Mouse (Mus musculus): ENCODE results near the gene Alkal2. TPM values are rescaled to one million over a fixed set of nuclear protein-coding genes. Genes with fewer than 3 reads are reported as not detected.

Alkal2 gene
- polyA plus RNA-seq, 1 experiment from 2014 or later: 0.47 TPM

DNA sequence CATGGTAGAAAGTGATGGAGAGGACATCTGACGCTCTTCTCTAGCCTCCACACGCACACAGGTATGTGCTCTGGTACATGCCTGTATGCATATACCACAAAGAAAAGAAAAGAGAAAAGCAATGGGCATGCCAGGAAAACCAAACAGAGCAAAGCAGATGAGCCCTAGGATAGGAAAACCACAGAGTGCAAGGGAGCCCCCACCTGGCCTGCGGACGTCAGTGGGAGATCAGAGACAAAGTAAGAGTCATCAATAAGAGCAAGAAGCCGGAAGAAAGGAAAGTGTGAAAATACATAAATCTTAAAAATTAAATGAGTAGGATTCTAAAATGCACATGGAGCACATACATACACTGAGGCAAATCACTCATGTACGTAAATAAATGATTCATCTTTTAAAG, 4.7 kb upstream of the Alkal2 start:
- Histone ChIP-seq H3K36me3 (ENCODE audit: control insufficient read depth, insufficient read depth, low read length) (no peaks in the 10 kb centered on the region), H3K27me3 (ENCODE audit: control insufficient read depth, insufficient read depth, low read length) (peaks cover 26% of the 10 kb centered on the region), H3K4me2 (ENCODE audit: low read depth, severe bottlenecking) (no peak overlapping the region), H3K9ac (ENCODE audit: low read length) (no peak overlapping the region), H3K27ac (replicated peaks; ENCODE audit: low read depth, low read length) (no peak overlapping the region), H3K4me3 (ENCODE audit: low read depth, low read length) (no peak overlapping the region), H3K9me3 (ENCODE audit: control insufficient read depth, low read length) (no peaks in the 10 kb centered on the region), H3K4me1 (ENCODE audit: control insufficient read depth, insufficient read depth, low read length) (peaks cover 3% of the 10 kb centered on the region; the same call in 1 of the 2 replicates)
- ATAC-seq (ENCODE audit: insufficient number of reproducible peaks, low FRiP score, low TSS enrichment, low read depth): no peak
- DNase-seq (ENCODE audit: low spot score): no peak
- 67% methylated on average over 6 of the region's 6 CpGs for WGBS

DNA sequence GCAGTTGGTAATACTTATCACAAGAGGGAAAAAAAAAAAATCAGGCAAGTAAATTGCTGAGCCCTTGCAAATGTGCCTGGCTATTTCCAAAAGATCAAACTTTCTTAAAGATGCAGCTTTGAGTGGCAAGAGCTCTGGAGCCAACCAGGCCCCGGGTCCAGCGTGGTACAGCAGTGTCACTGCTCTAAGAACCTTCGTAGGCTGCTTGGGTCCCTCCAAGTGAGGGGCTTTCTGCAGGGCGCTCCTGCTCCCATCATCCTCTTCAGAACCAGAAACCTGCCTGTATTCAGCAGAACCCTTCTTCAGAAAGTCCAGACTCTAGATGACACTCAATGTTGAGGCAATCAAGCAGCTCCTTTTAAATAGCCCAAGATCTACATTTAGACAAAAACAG, 533 bp upstream of the Alkal2 start:
- DNase-seq (ENCODE audit: low spot score) (no peak), ATAC-seq (ENCODE audit: insufficient number of reproducible peaks, low FRiP score, low TSS enrichment, low read depth) (no peak)
- H3K9me3 ChIP-seq (ENCODE audit: control insufficient read depth, low read length): no peaks in the 10 kb centered on the region
- no peak overlapping the region for H3K27ac ChIP-seq (replicated peaks; ENCODE audit: low read depth, low read length)
- no peaks in the 10 kb centered on the region for H3K36me3 ChIP-seq (ENCODE audit: control insufficient read depth, insufficient read depth, low read length)
- peaks cover 39% of the 10 kb centered on the region for H3K27me3 ChIP-seq (ENCODE audit: control insufficient read depth, insufficient read depth, low read length)
- peak overlapping the region; percentile 40 for H3K4me3 ChIP-seq (ENCODE audit: low read depth, low read length)
- H3K4me2 ChIP-seq (ENCODE audit: low read depth, severe bottlenecking): peak overlapping the region; percentile 93
- WGBS: 25% methylated on average over 4 of the region's 4 CpGs
- peaks cover 6% of the 10 kb centered on the region; the same call in 1 of the 2 replicates for H3K4me1 ChIP-seq (ENCODE audit: control insufficient read depth, insufficient read depth, low read length)
- H3K9ac ChIP-seq (ENCODE audit: low read length): no peak overlapping the region

DNA sequence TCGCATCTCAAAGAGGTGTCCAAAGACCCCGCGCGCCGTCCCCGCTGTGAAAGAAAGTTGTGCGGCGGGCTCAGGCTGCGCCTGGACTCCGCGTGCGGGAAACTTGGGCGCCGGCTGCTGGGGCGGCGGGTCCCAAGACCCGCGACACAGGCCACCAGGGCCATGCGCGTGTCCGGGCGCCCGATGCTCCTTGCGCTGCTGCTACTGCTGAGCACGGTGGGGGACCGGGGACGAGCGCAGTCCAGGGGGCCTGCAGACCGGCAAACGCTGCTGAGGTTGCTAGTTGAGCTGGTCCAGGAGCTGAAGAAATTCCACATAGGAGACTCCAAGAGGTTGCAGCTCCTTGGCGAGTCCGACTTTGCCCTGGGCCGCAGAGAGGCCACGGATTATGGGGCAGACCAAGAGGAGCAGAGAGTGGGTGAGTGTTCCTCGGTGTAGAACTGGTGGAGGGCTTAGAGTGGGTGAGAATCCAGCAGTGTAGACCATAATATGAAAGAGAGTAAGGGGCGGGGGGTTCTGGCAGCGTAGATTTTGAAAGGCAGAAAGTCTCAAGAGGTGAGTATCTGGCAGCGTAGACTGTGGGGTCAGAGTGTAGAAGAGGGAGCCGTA, 604 bp downstream of the Alkal2 start:
- peak overlapping the region; percentile 93 for H3K4me2 ChIP-seq (ENCODE audit: low read depth, severe bottlenecking)
- ATAC-seq (ENCODE audit: insufficient number of reproducible peaks, low FRiP score, low TSS enrichment, low read depth) (peak; percentile 31; the same call in 1 of the 2 replicates), DNase-seq (ENCODE audit: low spot score) (peak; percentile 37)
- 8% methylated on average over 39 of the region's 39 CpGs for WGBS
- no peak overlapping the region for H3K27ac ChIP-seq (replicated peaks; ENCODE audit: low read depth, low read length)
- 0 out of 2 replicates have a peak overlapping the region, but pooled peaks have one; percentile 43 for H3K9ac ChIP-seq (ENCODE audit: low read length)
- H3K36me3 ChIP-seq (ENCODE audit: control insufficient read depth, insufficient read depth, low read length): no peaks in the 10 kb centered on the region
- H3K27me3 ChIP-seq (ENCODE audit: control insufficient read depth, insufficient read depth, low read length): peaks cover 39% of the 10 kb centered on the region
- peak overlapping the region; percentile 40 for H3K4me3 ChIP-seq (ENCODE audit: low read depth, low read length)
- no peaks in the 10 kb centered on the region for H3K9me3 ChIP-seq (ENCODE audit: control insufficient read depth, low read length)
- H3K4me1 ChIP-seq (ENCODE audit: control insufficient read depth, insufficient read depth, low read length): peaks cover 6% of the 10 kb centered on the region; the same call in 1 of the 2 replicates

DNA sequence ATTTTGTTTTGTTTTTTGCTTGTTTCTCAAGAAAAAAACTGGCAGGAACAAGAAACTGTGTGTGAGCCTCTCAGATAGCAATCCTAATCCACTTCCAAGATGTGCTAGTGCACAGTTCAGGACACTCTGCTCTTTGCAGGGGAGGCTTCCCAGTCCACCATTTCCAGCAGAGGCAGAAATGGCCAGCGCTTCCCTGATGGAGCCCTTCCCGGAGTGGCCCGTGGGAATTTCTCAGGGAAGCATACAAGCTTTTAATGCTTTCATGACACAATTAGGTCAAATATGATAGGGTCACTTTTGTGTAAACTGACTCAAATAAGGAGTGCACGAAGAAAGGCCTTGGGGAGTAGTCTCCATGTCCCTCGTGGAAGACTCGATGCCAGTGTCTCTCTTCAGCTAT, 1.8 kb downstream of the Alkal2 start:
- H3K4me3 ChIP-seq (ENCODE audit: low read depth, low read length): no peak overlapping the region
- H3K36me3 ChIP-seq (ENCODE audit: control insufficient read depth, insufficient read depth, low read length): no peaks in the 10 kb centered on the region
- WGBS: 81% methylated on average over 6 of the region's 6 CpGs
- no peak overlapping the region for H3K4me2 ChIP-seq (ENCODE audit: low read depth, severe bottlenecking)
- no peak overlapping the region for H3K27ac ChIP-seq (replicated peaks; ENCODE audit: low read depth, low read length)
- peaks cover 39% of the 10 kb centered on the region for H3K27me3 ChIP-seq (ENCODE audit: control insufficient read depth, insufficient read depth, low read length)
- no peak for ATAC-seq (ENCODE audit: insufficient number of reproducible peaks, low FRiP score, low TSS enrichment, low read depth)
- no peak for DNase-seq (ENCODE audit: low spot score)
- H3K9ac ChIP-seq (ENCODE audit: low read length): no peak overlapping the region
- H3K9me3 ChIP-seq (ENCODE audit: control insufficient read depth, low read length): no peaks in the 10 kb centered on the region
- H3K4me1 ChIP-seq (ENCODE audit: control insufficient read depth, insufficient read depth, low read length): peaks cover 6% of the 10 kb centered on the region; the same call in 1 of the 2 replicates

DNA sequence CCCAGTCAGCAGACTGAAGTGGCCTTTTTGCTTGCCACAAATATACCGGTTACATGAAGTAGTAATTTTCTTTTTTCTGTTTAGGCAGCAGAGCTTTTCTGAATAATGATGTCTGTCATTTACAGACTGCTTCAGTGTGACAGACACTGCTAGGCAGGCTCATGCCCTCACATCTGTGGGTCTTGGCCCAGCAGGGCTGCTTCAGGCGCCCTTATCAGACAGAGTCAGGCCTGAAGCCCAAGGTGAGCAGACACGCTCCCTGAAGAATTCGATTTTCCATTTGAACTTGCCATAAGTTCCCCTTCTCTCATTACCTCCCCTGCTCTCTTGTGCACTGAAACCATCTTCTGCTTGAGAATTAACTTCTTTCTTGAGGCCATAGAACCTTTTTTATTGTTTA, 3.9 kb downstream of the Alkal2 start:
- Histone ChIP-seq H3K36me3 (ENCODE audit: control insufficient read depth, insufficient read depth, low read length) (no peaks in the 10 kb centered on the region), H3K4me3 (ENCODE audit: low read depth, low read length) (no peak overlapping the region), H3K9ac (ENCODE audit: low read length) (no peak overlapping the region), H3K9me3 (ENCODE audit: control insufficient read depth, low read length) (no peaks in the 10 kb centered on the region), H3K4me1 (ENCODE audit: control insufficient read depth, insufficient read depth, low read length) (peaks cover 6% of the 10 kb centered on the region; the same call in 1 of the 2 replicates), H3K27me3 (ENCODE audit: control insufficient read depth, insufficient read depth, low read length) (peaks cover 28% of the 10 kb centered on the region), H3K27ac (replicated peaks; ENCODE audit: low read depth, low read length) (no peak overlapping the region), H3K4me2 (ENCODE audit: low read depth, severe bottlenecking) (no peak overlapping the region)
- no peak for ATAC-seq (ENCODE audit: insufficient number of reproducible peaks, low FRiP score, low TSS enrichment, low read depth)
- WGBS: 89% methylated on average over 4 of the region's 4 CpGs
- no peak for DNase-seq (ENCODE audit: low spot score)

DNA sequence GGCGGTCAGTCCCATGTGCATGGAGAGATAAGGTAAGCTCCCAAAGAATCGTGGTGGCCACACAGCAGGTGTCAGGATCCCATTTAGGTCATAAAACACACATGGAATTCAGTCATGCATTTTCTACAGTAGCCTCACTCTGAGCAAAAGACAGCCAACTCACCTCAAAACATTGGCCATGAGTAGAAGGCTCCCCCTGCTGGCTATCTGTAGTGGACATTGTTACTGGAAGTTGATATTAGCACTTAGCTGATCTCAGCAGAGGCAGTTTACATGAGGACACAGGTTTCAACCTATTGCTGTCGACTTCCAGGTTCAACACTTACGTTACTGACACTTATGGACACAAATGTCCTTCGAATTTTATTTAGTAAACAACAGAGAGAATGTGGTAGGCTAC, 5.9 kb downstream of the Alkal2 start:
- no peaks in the 10 kb centered on the region for H3K9me3 ChIP-seq (ENCODE audit: control insufficient read depth, low read length)
- no peak overlapping the region for H3K9ac ChIP-seq (ENCODE audit: low read length)
- no peak overlapping the region for H3K4me3 ChIP-seq (ENCODE audit: low read depth, low read length)
- H3K4me1 ChIP-seq (ENCODE audit: control insufficient read depth, insufficient read depth, low read length): no peaks in the 10 kb centered on the region
- WGBS: 41% methylated on average over 5 of the region's 5 CpGs
- H3K36me3 ChIP-seq (ENCODE audit: control insufficient read depth, insufficient read depth, low read length): peaks cover 4% of the 10 kb centered on the region; the same call in 1 of the 2 replicates
- no peak overlapping the region for H3K27ac ChIP-seq (replicated peaks; ENCODE audit: low read depth, low read length)
- peaks cover 7% of the 10 kb centered on the region for H3K27me3 ChIP-seq (ENCODE audit: control insufficient read depth, insufficient read depth, low read length)
- ATAC-seq (ENCODE audit: insufficient number of reproducible peaks, low FRiP score, low TSS enrichment, low read depth) (no peak), DNase-seq (ENCODE audit: low spot score) (peak; percentile 82)
- H3K4me2 ChIP-seq (ENCODE audit: low read depth, severe bottlenecking): no peak overlapping the region

DNA sequence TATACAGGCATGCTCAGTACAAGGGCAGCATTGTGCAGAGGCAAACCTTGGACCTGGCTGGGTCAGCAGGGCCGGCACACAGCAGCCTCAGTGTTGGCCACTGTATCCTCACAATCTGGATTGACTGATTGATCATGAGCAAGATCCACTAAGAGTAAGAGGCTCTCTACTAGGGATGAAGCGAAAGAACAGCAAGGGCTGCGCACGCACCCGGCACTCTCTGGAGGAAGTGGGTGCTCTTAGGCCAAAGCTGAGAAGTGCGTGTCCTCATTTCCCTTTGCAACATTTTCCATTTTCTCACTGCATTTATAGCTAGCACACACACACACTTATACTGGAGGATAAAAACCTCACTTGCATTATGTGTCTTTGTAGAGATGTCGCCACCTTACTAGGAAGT, 7.3 kb downstream of the Alkal2 start:
- DNase-seq (ENCODE audit: low spot score) (no peak), ATAC-seq (ENCODE audit: insufficient number of reproducible peaks, low FRiP score, low TSS enrichment, low read depth) (no peak)
- Histone ChIP-seq H3K9me3 (ENCODE audit: control insufficient read depth, low read length) (no peaks in the 10 kb centered on the region), H3K4me1 (ENCODE audit: control insufficient read depth, insufficient read depth, low read length) (no peaks in the 10 kb centered on the region), H3K36me3 (ENCODE audit: control insufficient read depth, insufficient read depth, low read length) (peaks cover 4% of the 10 kb centered on the region; the same call in 1 of the 2 replicates), H3K4me3 (ENCODE audit: low read depth, low read length) (no peak overlapping the region), H3K27me3 (ENCODE audit: control insufficient read depth, insufficient read depth, low read length) (peaks cover 3% of the 10 kb centered on the region; the same call in 1 of the 2 replicates), H3K4me2 (ENCODE audit: low read depth, severe bottlenecking) (no peak overlapping the region), H3K27ac (replicated peaks; ENCODE audit: low read depth, low read length) (no peak overlapping the region), H3K9ac (ENCODE audit: low read length) (no peak overlapping the region)
- 85% methylated on average over 7 of the region's 7 CpGs for WGBS

DNA sequence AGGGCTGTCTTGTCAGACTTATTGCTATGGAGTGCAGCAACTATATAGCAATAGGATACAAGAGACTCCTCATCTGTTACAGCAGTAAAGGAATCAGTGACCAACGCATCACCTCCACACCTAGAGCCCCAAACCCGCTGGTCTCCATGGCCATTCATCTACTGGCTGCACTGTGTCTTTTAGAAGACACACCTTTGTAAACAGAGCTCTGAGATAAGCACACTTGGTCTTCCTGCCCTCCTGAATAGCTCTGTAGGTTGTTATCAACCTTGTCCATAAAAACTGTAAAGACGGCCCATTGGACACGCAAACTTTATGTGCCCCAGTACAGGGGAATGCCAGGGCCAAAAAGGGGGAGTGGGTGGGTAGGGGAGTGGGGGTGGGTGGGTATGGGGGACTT, 12.9 kb downstream of the Alkal2 start:
- DNase-seq (ENCODE audit: low spot score) (no peak), ATAC-seq (ENCODE audit: insufficient number of reproducible peaks, low FRiP score, low TSS enrichment, low read depth) (no peak)
- Histone ChIP-seq H3K27ac (replicated peaks; ENCODE audit: low read depth, low read length) (no peak overlapping the region), H3K36me3 (ENCODE audit: control insufficient read depth, insufficient read depth, low read length) (peaks cover 4% of the 10 kb centered on the region; the same call in 1 of the 2 replicates), H3K27me3 (ENCODE audit: control insufficient read depth, insufficient read depth, low read length) (no peaks in the 10 kb centered on the region), H3K4me1 (ENCODE audit: control insufficient read depth, insufficient read depth, low read length) (no peaks in the 10 kb centered on the region), H3K4me2 (ENCODE audit: low read depth, severe bottlenecking) (no peak overlapping the region), H3K9ac (ENCODE audit: low read length) (no peak overlapping the region), H3K4me3 (ENCODE audit: low read depth, low read length) (no peak overlapping the region), H3K9me3 (ENCODE audit: control insufficient read depth, low read length) (no peaks in the 10 kb centered on the region)
- 87% methylated on average over 4 of the region's 4 CpGs for WGBS

DNA sequence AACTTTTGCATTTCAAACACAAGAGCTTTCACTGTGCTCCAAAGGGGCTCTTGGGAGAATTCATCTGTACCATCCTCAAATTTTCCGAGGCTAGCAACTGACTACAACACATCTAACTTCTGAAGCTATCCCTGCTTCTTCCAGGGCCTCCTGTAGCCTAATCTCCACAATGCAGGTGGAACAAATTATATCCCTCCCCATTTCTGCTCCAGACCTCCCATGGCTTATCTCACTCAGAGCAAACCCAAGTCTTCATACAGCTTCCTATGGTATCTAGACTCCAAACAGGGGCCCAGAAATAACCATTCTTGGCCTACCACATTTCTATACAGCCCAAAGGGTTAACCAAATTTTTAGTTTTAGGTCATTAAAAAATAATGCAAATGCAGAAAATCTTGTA, 24.5 kb downstream of the Alkal2 start:
- Histone ChIP-seq H3K9me3 (ENCODE audit: control insufficient read depth, low read length) (no peaks in the 10 kb centered on the region), H3K4me3 (ENCODE audit: low read depth, low read length) (no peak overlapping the region), H3K27me3 (ENCODE audit: control insufficient read depth, insufficient read depth, low read length) (no peaks in the 10 kb centered on the region), H3K4me1 (ENCODE audit: control insufficient read depth, insufficient read depth, low read length) (peaks cover 3% of the 10 kb centered on the region), H3K9ac (ENCODE audit: low read length) (no peak overlapping the region), H3K36me3 (ENCODE audit: control insufficient read depth, insufficient read depth, low read length) (peaks cover under 1% of the 10 kb centered on the region; the same call in 1 of the 2 replicates), H3K4me2 (ENCODE audit: low read depth, severe bottlenecking) (no peak overlapping the region), H3K27ac (replicated peaks; ENCODE audit: low read depth, low read length) (no peak overlapping the region)
- DNase-seq (ENCODE audit: low spot score) (no peak), ATAC-seq (ENCODE audit: insufficient number of reproducible peaks, low FRiP score, low TSS enrichment, low read depth) (no peak)
- 89% methylated on average over 1 of the region's 1 CpGs for whole genome bisulfite sequencing
